18 mouse cellular contexts compared by ENCODE assay signal in the genomic region with DNA sequence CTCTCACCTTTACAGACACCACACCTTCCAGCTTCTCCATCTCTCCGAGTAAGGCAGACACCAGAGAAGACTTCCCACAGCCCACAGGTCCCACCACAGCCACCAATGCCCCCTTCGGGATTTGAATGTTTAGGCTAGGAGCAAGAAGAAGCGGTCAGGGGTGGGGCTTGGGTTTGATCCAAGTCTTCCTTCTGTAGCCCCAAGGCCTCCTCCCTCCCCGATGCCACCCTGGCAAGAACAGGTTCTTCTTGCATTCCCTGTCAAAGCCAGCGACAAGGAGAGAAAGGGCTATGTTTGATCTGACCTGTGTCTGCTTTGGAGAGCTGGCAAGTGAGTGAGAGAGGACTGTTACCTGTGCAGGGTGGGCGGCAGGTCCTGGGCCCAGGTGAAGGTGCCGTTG. TPM values are rescaled to one million over a fixed set of nuclear protein-coding genes. Genes with fewer than 3 reads are reported as not detected.
A peak's percentile ranks its signal among the peaks of the same experiment; 100 is the strongest.
DNase-seq lines count a peak whose midpoint lies in the region; ATAC-seq lines count a peak whose summit lies in the region.
"Had no signal": no experiment of that assay in that cellular context is flagged by ENCODE, and none has a peak within 500 bp of the region (broad histone marks: within the 10 kb centered on the region; RNA-seq: fewer than 3 reads in every experiment).

No protein-coding gene starts in this region.

- H3K4me2 ChIP-seq in midbrain, embryonic 16.5 days (ENCODE audit: low read length) = no peak overlapping the region
- H3K4me2 ChIP-seq: forebrain, embryonic 15.5 days; heart, embryonic 12.5 days; hindbrain, embryonic 15.5 days; limb, embryonic 12.5 days; neural tube, embryonic 13.5 days had no signal

- no peaks in the 10 kb centered on the region for H3K36me3 ChIP-seq in midbrain, embryonic 16.5 days (ENCODE audit: control insufficient read depth, insufficient read depth, low read length)
- H3K36me3 ChIP-seq: forebrain, embryonic 15.5 days; heart, embryonic 12.5 days; hindbrain, embryonic 15.5 days; limb, embryonic 12.5 days; neural tube, embryonic 13.5 days had no signal

- no peak for ATAC-seq in cerebellum, adult (ENCODE audit: insufficient number of reproducible peaks, low FRiP score, low TSS enrichment)
- ATAC-seq in midbrain, embryonic 16.5 days = no peak
- ATAC-seq: forebrain, embryonic 15.5 days; intestine, embryonic 16.5 days had no signal

- no peaks in the 10 kb centered on the region for H3K4me1 ChIP-seq in midbrain, embryonic 16.5 days (ENCODE audit: control insufficient read depth, insufficient read depth, low read length)
- H3K4me1 ChIP-seq: forebrain, embryonic 15.5 days; heart, embryonic 12.5 days; hindbrain, embryonic 15.5 days; limb, embryonic 12.5 days; neural tube, embryonic 13.5 days had no signal

- no peaks in the 10 kb centered on the region for H3K9me3 ChIP-seq in midbrain, embryonic 16.5 days (replicated peaks; ENCODE audit: control insufficient read depth, low read length, poor library complexity, severe bottlenecking)
- H3K9me3 ChIP-seq: forebrain, embryonic 15.5 days; heart, embryonic 12.5 days; hindbrain, embryonic 15.5 days; neural tube, embryonic 13.5 days had no signal

- no peak overlapping the region for H3K4me3 ChIP-seq in midbrain, embryonic 16.5 days (ENCODE audit: low read depth, low read length)
- H3K4me3 ChIP-seq: forebrain, embryonic 15.5 days; heart, embryonic 12.5 days; hindbrain, embryonic 15.5 days; limb, embryonic 12.5 days; neural tube, embryonic 13.5 days had no signal

- no peak overlapping the region for H3K9ac ChIP-seq in midbrain, embryonic 16.5 days (ENCODE audit: low read depth, low read length)
- H3K9ac ChIP-seq: forebrain, embryonic 15.5 days; heart, embryonic 12.5 days; hindbrain, embryonic 15.5 days; limb, embryonic 12.5 days; neural tube, embryonic 13.5 days had no signal

- WGBS in midbrain, embryonic 16.5 days = 87% methylated on average over 7 of the region's 7 CpGs

- H3K27me3 ChIP-seq in midbrain, embryonic 16.5 days (ENCODE audit: control insufficient read depth, insufficient read depth, low read depth, low read length) = no peaks in the 10 kb centered on the region
- H3K27me3 ChIP-seq: forebrain, embryonic 15.5 days; hindbrain, embryonic 15.5 days; limb, embryonic 12.5 days; neural tube, embryonic 13.5 days had no signal

- peak; percentile 47 to 62 for DNase-seq in cerebellum, postnatal 14 days
- peak; percentile 38 for DNase-seq in ovary, adult 18-20 months (ENCODE audit: low spot score)
- DNase-seq in ovary, postnatal 10 days (ENCODE audit: low spot score) = no peak
- peak; percentile 49 for DNase-seq in lung, postnatal 36 days
- DNase-seq in urinary bladder, postnatal 36 days (ENCODE audit: low spot score in 2 of 2) = peak; percentile 71 to 75
- DNase-seq: adrenal gland, postnatal 10 days; B cell, adult 2 months; cerebellum, adult 8-10 months; kidney, postnatal 14 days; thymus, postnatal 14 days had no signal

- no peak overlapping the region for H3K27ac ChIP-seq in midbrain, embryonic 16.5 days (ENCODE audit: low read length)
- H3K27ac ChIP-seq: forebrain, embryonic 15.5 days; hindbrain, embryonic 15.5 days; limb, embryonic 12.5 days; neural tube, embryonic 13.5 days had no signal

RNA-seq across cellular contexts. Expression of a gene that starts 29.1 kb away (rescaled TPM):
- 0.57 and 0.92 TPM in 2 replicates for polyA plus RNA-seq in midbrain, embryonic 16.5 days (2015; fragmentation: Nextera tagmentation; extraction: Ambion mirVana)

RNA-seq across cellular contexts. Expression of a gene that starts 35.9 kb away (rescaled TPM):
- polyA plus RNA-seq in midbrain, embryonic 16.5 days (2015; fragmentation: Nextera tagmentation; extraction: Ambion mirVana) = 8.5 and 10.2 TPM in 2 replicates

RNA-seq across cellular contexts. Expression of a gene that starts 41.9 kb away (rescaled TPM):
- 142 and 159 TPM in 2 replicates for polyA plus RNA-seq in midbrain, embryonic 16.5 days (2015; fragmentation: Nextera tagmentation; extraction: Ambion mirVana)
